Mouse (Mus musculus) stomach, postnatal 0 days (tissue): ENCODE measurements at regions not wholly inside any gene's neighbourhood (a gene's known extent, or its start where the extent isn't known, plus 50 kb on each side); places are given as distances from the start of the nearest gene placed in this dataset.

Experiments used
- CTCF ChIP-seq: IDR thresholded peaks from 2 replicates; pipeline ENCODE4 v1.5.1; 2016; ENCODE audit warnings: antibody characterized with exemption, low read depth, mild to moderate bottlenecking, moderate library complexity
- EP300 ChIP-seq: optimal IDR thresholded peaks from 2 replicates; pipeline ENCODE3; 2016; ENCODE audit warnings: antibody characterized with exemption

DNA sequence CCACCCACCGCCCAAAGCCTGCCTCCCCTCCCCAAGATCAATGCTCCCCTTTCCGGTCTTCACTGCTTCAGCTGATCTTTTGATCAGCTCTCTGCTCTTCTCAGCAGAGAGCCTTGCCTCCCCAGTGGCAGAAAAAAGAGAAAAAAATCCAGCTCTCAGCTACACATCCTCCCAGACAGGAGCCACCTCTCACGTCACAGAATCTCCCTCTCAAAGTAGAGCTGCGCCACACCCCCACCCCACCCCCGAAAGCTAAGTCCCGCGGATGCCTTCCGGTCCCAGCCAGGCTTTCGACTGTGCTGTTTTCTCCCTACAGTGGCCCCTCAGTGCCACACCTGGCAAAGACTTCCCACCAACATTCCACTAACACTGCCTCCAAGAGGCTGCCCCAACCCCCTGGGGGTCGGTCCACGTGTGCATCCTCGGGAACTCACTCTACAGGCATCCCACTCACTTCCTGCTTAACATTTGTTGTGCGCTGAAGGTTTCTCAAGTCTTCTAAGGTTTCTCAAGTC, 99.4 kb downstream of the Il20rb start:
- TF ChIP-seq CTCF (no peak), EP300 (no peak)
